Mouse (Mus musculus) spleen, embryonic (tissue): Measurements from ENCODE around the gene Rplp1.

Experiments
- CTCF ChIA-PET: fragments of 350-600 bp; sonication (Branson Sonifier 250); formaldehyde crosslinking; loops from one replicate; lab custom pipeline; 2022; lab: Charles Lee

Gene Rplp1

DNA sequence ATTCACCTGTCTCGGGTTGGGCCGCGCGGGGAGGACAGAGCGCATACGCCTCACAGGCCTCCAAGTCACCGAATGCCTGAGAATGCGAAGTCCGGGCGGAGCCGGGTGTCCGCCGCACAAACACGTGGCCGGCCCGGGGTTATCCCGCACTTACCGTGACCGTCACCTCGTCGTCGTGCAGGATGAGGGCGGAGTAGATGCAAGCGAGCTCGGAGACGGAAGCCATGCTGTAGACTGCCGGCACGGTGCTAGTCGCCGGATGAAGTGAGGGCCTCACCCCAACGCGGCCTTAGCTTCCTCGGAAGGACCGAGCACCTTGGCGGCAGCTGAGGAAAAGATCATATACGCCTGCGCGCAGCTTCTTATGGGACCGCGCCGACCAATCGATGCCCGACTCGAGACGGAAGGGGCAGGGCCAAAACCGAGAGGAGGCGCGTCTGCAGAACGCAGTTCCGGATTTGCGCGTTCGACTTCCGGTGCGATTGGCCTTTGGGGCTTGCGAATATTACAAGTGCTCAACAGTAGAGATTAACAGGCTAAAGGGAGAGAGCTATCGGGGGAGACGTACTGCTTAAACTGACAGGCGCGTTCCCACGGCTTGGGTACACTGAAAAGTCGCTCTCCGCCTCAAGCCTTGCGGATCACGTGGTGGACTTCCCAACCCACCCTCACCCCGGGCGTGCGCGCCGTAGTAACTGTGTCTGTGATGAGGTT lies at the start of gene Rplp1:
Gene Rplp1, minus strand, starts transcription at position 340 of the 714 bp plus-strand sequence.
- CTCF ChIA-PET, result interaction anchor here (1.0 kb wide), 1 partner anchor 32 kb away, joined by 3 read pairs; no protein-coding TSS in a partner anchor

DNA sequence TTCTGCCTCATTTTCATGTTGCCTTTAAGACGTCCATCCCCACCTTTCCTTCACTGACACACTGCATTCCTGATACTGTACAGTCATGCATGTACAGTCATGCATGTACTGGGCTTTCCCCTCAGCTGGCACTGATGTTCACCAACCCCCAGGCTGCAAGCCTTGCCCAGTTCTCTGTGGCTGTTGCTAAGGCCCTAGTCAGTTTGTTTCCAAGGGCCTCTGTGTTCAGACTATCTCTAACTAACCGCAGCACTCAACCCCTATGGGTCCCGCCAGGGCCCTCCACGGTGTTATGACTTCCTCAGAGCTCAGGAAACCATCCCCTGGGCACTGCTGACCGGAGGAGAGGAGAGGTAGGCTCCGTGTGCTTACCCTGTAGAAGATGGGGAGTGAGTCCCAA lies 49.0 kb upstream of the Rplp1 start:
- CTCF ChIA-PET, result interaction anchor here (0.8 kb wide), 1 partner anchor 36 kb away, joined by 3 read pairs; no protein-coding TSS in a partner anchor

GRCm38 (mm10) chr9:61961181-61961580 lies 46.8 kb upstream of the Rplp1 start:
- CTCF ChIA-PET, result interaction anchor here (0.6 kb wide), 1 partner anchor 24 kb away, joined by 3 read pairs; no protein-coding TSS in a partner anchor

DNA sequence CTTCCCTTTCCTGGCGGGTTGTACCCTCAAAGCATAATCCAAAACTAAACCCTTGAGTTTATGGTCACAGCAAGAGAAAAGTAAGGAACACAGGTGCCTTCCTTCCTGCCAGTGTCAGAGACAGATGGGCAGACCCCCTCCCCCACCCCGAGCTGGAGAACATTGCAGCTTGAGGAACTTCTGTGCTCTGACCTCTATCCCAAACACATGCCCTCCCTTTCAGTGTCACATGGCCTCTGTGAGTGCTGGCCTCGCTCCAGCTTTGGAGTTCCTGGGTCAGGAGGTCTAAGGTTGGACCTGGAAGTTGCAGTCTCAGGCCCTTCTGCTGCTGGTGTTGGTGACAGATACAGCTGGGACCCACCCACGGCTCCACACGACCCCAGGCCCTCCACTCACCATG lies 46.4 kb upstream of the Rplp1 start:
- CTCF ChIA-PET, result interaction anchor here (0.6 kb wide), 1 partner anchor 24 kb away, joined by 3 read pairs; no protein-coding TSS in a partner anchor

GRCm38 (mm10) chr9:61959921-61960569 lies 45.7 kb upstream of the Rplp1 start:
- CTCF ChIA-PET, result no interaction called here

GRCm38 (mm10) chr9:61954707-61955106 lies 40.4 kb upstream of the Rplp1 start:
- CTCF ChIA-PET, result no interaction called here

DNA sequence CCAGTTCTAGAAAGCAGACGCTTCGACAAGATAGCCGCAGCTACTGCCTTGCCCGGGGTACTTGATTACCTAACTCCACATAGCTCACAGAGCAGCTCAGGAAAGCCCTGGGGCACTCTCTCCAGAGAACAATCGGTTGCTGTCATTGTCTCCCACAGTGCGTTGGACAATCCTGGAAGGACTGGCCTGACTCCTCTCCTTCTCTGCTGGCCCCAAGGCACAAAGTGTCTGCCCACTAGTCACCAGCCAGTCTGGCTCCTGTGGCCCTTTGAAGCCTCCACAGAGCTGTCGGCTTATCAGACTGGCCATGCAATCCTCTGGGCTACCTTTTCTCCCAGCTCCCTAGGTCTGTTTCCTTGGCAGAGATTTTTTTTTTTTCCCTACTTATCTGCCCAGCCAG lies 37.9 kb upstream of the Rplp1 start:
- CTCF ChIA-PET, result no interaction called here

- CTCF ChIA-PET, result interaction anchor here (0.5 to 0.6 kb wide), 2 partner anchors 638 to 959 kb away, joined by 3 to 8 read pairs; no protein-coding TSS in a partner anchor
Observed at GRCm38 (mm10) chr9:61947402-61948346, 33.3 kb upstream of the Rplp1 start.

GRCm38 (mm10) chr9:61946623-61947401 lies 32.5 kb upstream of the Rplp1 start, which contains the start of gene Kif23:
TSS of gene Kif23 (minus strand) at chr9:61946774.
- CTCF ChIA-PET, result interaction anchor here (0.5 to 0.8 kb wide), 2 partner anchors 32 to 637 kb away, joined by 3 read pairs; partner anchors contain the start of gene Rplp1

DNA sequence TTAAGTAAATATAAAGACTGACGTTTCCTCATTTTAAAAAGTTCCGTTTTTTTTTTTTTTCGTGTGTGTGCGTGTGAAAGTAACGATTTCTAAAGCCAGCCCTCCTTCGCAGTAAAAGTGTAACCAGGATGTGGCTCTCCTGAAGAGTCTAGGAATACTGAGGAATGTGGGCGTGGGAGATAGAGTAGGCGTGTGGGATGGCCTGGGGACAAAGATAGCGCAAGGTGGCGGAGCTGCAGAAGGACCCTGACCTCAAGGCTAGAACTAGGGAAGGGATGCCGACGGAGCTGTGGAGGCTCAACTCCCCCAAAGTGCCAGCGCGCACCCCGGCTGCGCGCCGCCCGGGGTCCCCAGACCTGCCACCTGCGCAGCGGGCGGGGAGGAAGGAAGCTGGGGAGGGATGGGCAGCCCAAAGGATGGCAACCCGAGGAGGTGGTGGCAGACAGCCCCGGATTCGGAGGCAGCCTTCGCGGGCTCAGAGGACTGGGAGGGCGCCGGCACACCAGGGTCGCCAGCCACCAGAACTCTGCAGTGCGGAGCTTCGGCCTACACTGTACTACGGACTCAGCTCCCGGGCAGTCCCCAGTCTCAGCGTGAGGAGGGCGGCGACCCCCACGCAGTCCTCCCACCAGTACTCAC lies 31.8 kb upstream of the Rplp1 start:
- CTCF ChIA-PET, result interaction anchor here (0.8 kb wide), 1 partner anchor 32 kb away, joined by 3 read pairs; the partner anchor contains the start of gene Rplp1

DNA sequence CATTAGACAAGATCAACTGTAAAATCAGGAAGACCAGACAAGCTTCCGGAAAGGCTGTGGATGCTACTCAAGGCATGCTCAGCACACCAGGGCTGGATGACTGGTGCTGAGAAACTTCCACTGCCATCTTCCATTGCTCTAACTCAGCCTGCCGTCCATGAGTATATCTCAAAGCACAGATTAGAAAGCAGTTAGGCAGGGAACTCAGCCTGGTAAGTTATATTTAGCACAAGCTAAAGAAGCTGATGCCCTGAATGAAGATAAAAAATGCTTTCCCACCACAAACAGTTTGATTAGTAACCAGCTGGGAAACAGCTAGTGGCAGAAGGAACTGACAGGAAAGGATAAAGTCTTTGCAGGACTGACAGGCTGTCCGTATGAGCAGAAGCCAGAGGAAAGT lies 26.7 kb upstream of the Rplp1 start:
- CTCF ChIA-PET, result no interaction called here

- CTCF ChIA-PET, result no interaction called here
Observed at GRCm38 (mm10) chr9:61933333-61933732, 19.0 kb upstream of the Rplp1 start.

DNA sequence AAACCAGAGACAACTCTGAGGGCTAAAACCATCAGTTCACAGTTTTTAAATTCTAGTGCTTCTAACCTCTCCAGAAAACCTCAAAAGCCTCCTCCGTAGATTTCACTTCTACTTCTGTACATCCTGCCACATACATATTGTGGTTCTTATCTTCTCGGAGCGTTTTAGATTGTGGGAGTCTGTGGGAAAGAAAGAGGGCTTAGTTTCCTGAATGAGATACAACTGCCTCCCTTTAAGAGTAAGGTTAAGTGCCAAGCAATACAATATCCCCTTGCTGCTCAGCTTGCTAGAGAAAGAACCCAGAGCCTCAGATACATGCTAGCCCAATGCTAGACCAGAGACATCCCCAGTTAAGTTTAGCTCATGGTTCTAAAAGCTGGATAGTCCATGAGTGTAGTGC lies 17.7 kb upstream of the Rplp1 start:
- CTCF ChIA-PET, result no interaction called here

- CTCF ChIA-PET, result interaction anchor here (0.6 kb wide), 1 partner anchor 156 kb away, joined by 3 read pairs; no protein-coding TSS in a partner anchor
Observed at GRCm38 (mm10) chr9:61925086-61925660, 10.8 kb upstream of the Rplp1 start.

DNA sequence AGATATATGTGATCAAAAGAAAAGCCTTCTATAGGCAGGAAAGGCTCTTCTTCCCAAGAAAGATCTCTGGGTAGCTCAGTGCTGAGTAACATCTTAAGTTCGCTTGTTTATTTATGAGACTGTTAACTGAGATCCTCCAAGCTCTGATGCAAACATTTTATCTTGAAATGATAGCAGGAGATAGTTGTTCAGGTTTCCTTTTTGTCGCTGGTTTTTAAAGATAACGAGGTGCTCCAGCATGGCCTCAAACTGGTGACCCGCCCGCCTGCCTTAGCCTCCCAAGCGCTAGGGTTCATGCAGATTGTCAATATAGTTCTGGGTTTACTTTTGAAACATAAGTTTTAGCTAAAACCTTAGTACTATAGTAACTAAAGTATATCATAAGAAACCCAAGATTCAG lies 6.0 kb upstream of the Rplp1 start:
- CTCF ChIA-PET, result no interaction called here

DNA sequence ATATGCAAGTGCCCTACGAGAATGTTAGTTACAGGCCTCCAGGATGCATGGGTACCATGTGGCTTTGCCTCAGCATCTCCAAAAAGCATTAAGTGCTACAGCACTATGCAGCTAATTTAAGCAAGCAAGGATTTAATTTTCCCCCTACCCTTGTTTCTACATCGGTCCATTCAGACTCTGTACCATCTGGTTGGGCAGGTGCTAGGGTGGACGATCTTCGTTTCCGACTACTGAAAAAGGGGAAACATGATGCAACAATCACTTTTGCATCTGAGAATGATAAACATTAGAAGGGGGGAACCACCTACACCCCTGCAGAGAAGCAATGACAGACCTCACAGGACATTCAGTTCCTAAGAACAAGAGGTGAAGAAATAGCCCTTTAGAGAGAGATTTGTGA lies 5.1 kb upstream of the Rplp1 start:
- CTCF ChIA-PET, result no interaction called here

- CTCF ChIA-PET, result no interaction called here
Observed at GRCm38 (mm10) chr9:61917436-61917835, 3.1 kb upstream of the Rplp1 start.

DNA sequence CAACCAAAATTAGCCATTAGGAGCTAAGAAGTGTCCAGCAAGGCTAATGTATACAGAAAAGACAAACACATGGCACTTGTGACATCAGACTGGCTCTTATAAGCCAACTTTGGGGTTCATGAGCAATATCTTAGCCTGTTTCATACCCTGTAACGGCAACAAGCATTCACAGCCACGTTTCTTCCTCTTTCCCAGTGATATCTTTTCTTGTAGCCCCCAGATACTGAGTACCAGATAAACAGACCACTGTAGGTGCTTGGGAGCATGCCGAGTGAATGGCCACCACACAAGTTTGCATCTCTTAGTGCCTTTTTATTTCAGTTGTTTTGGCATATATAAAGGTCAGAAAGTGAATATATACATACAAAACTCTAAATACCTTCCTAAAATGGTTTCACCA lies 2.6 kb upstream of the Rplp1 start:
- CTCF ChIA-PET, result no interaction called here

DNA sequence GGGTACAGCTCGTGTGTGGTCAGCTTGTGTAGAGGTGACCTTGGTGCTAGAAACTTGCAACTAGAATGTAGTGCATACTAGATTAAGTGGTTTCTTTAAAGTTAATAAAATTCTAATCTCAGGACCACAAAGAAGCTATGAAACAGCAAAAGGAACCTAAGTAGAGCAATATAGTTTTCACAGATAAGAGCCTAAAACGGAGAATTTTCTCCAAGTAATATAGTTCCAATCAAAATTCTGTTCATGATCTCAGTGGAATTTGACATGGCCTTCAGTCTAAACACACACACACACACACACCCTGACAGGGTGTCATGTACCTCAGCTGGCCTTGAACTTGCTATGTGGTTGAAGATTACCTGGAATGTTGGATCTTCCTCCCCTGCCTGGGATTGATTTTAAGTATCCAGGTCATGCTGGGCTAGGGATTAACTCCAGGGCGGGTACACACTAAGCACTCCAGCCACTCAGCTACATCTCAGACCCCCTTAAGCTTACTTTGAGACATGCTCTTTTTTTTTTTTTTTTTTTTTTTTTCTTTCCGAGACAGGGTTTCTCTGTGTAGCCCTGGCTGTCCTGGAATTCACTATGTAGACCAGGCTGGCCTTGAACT lies 1.2 kb upstream of the Rplp1 start:
- CTCF ChIA-PET, result interaction anchor here (0.6 to 0.8 kb wide), 2 partner anchors 12 to 694 kb away, joined by 3 to 5 read pairs; no protein-coding TSS in a partner anchor
